Mouse (Mus musculus): ENCODE measurements around the gene Adamts2.

DNA sequence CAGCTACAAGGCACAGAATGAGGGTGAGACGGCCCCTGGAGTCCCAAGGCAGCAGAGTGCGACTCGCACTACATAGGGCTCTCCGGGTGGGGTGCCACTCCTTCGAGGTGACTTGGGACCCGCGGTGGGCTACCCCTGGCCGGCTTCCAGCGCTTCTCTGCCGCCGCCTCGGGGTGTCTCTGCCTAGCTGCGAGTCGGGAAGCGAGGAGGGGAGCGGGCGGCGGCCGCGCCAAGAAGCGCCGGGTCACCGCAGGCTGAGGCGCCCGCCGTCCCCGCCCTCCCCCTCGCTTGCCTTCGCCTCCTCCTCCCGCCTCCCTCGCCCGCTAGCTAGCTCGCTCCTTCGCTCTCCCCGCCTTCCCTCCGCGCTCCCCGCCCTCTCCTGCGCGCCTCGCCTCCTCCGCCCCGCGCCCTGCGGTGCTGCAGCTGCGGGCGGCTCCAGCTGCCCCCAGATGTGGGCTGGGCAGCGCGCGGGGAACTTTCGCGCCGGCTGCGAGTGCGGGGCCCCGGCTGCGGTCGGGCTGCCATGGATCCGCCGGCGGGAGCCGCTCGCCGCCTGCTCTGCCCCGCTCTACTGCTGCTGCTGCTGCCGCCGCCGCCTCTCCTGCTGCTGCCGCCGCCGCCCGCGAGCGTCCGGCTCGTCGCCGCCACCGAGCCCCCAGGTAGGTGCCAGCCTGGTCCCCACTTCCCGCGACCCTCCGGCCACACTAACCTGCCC, at the start of gene Adamts2:
- TF ChIP-seq CTCF (IDR thresholded peaks at IDR 0.05; ENCODE audit: low read depth, low read length) (no peak), POLR2A (IDR thresholded peaks at IDR 0.05; ENCODE audit: borderline replicate concordance, low read depth, low read length) (no peak)

Data from bone marrow macrophage, adult 2 months (primary cell).